Mouse (Mus musculus): ENCODE measurements around the gene Vamp3.

DNA sequence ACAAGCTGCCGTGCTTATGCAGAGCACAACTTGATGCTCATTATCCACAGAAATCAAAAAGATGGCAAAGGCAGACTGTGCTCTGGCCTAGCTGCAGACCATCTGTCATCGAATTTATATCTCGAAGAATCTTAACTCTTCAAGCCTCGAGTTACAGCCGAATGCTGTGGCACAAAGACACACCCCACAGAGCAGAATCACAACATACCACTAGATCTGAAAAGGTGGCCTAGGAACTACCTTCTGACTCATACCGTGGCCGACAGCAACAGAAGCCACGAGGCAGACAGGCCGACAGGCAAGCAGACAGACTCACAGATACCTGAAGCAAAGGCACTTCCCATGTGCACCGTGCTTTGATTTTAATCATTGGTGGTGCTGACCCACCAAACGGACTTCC lies 45.9 kb upstream of the Vamp3 start:
- TF ChIP-seq CTCF (IDR thresholded peaks at IDR 0.05; ENCODE audit: insufficient read depth, low read depth, low read length) (no peak), POLR2A (IDR thresholded peaks at IDR 0.05; ENCODE audit: insufficient read depth, low read depth, low read length) (no peak)
